Mouse (Mus musculus): Measurements from ENCODE around the gene Nupl1. TPM values are rescaled to one million over a fixed set of nuclear protein-coding genes. Genes with fewer than 3 reads are reported as not detected.

Nupl1 gene
- total and polyA plus RNA-seq, 3 experiments: not detected

DNA sequence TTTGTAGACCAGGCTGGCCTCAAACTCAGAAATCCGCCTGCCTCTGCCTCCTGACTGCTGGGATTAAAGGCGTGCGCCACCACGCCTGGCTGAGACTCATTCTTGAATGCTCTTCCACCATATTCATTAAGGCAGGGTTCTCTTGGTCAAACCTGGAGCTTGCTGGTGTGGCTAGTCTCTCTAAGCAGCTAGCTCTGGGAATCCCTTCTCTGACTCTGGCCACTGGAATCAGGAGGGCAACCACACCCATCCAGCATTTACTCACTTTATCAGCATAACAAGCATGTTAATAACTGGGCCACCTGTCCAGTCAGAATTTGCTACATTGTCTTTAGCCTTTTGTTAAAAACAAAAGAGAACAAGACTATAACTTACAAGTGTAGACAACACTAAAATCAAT is 33.6 kb downstream of the Nupl1 start:
- WGBS: 100% methylated on average over 4 of the region's 4 CpGs
- intact Hi-C loops (cut with DNase I): no loop called here

DNA sequence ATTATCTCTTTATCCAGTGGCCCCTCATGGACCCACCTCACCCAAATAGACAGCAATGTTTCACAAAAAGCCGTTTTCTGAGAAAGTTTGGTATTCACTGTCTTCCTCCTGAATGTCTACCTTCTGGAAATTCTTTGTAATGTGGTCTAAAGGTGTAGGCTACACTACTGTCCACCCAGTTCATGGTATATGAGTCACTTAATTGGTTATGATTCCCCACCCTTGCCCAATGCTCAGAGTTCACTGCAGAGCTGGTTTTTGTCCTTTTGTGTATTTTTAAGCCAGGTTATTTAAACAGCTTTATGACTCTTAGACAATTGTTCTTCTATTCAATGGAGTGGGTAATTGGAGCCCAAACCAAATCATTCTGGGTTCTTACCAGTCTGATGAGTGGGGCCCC is 35.1 kb downstream of the Nupl1 start:
- Histone ChIP-seq H3K36me3 (ENCODE audit: control insufficient read depth, insufficient read depth, low read length) (no peaks in the 10 kb centered on the region; the same call in 1 of the 2 replicates), H3K4me1 (ENCODE audit: control insufficient read depth, insufficient read depth, low read length) (no peaks in the 10 kb centered on the region), H3K27ac (no peak overlapping the region), H3K9ac (ENCODE audit: low read depth, low read length) (no peak overlapping the region), H3K4me3 (no peak overlapping the region), H3K27me3 (ENCODE audit: control insufficient read depth, insufficient read depth, low read length) (no peaks in the 10 kb centered on the region), H3K79me2 (replicated peaks; ENCODE audit: control insufficient read depth, insufficient read depth, low read length) (no peaks in the 10 kb centered on the region)
- no peak for TF ChIP-seq CTCF (IDR thresholded peaks at IDR 0.05)
- no peak for TF ChIP-seq EP300 (IDR thresholded peaks at IDR 0.05; ENCODE audit: insufficient read depth, low read depth, low read length)
- no peak for TF ChIP-seq POLR2A (IDR thresholded peaks at IDR 0.05; ENCODE audit: insufficient read depth, low read depth, low read length)
- intact Hi-C loops (cut with DNase I): no loop called here
- WGBS: 95% methylated on average over 1 of the region's 1 CpGs
- no peak for DNase-seq

More for the DNA sequence above, 33.6 kb downstream of the Nupl1 start:
- Histone ChIP-seq H3K9ac (ENCODE audit: low read depth, low read length) (no peak overlapping the region), H3K4me1 (ENCODE audit: control insufficient read depth, insufficient read depth, low read length) (no peaks in the 10 kb centered on the region), H3K36me3 (ENCODE audit: control insufficient read depth, insufficient read depth, low read length) (no peaks in the 10 kb centered on the region; the same call in 1 of the 2 replicates), H3K79me2 (replicated peaks; ENCODE audit: control insufficient read depth, insufficient read depth, low read length) (no peaks in the 10 kb centered on the region), H3K4me3 (no peak overlapping the region), H3K27ac (no peak overlapping the region), H3K27me3 (ENCODE audit: control insufficient read depth, insufficient read depth, low read length) (no peaks in the 10 kb centered on the region)
- TF ChIP-seq EP300 (IDR thresholded peaks at IDR 0.05; ENCODE audit: insufficient read depth, low read depth, low read length) (no peak), CTCF (IDR thresholded peaks at IDR 0.05) (no peak), POLR2A (IDR thresholded peaks at IDR 0.05; ENCODE audit: insufficient read depth, low read depth, low read length) (no peak)
- DNase-seq: no peak

DNA sequence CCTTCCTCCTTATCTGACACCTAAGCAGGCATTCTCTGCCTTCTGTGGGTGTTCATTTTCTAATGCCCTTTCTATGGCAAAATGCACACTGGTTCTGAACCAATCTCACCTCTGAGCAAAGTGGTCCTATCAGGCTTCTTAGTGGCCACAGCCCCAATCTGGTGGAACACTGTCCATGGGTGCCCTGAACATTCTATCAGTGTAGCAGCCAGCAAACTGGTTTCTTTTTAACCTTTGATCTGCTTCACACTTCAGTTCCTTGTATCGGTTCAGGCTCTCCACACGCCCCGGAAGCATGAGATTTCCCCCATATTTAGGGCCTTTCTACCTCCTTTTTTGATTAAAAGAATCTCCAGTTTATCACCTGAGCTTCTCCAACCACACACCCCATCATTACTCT is 36.2 kb downstream of the Nupl1 start:
- intact Hi-C loops (cut with DNase I): no loop called here
- Histone ChIP-seq H3K9ac (ENCODE audit: low read depth, low read length) (no peak overlapping the region), H3K4me3 (no peak overlapping the region)

DNA sequence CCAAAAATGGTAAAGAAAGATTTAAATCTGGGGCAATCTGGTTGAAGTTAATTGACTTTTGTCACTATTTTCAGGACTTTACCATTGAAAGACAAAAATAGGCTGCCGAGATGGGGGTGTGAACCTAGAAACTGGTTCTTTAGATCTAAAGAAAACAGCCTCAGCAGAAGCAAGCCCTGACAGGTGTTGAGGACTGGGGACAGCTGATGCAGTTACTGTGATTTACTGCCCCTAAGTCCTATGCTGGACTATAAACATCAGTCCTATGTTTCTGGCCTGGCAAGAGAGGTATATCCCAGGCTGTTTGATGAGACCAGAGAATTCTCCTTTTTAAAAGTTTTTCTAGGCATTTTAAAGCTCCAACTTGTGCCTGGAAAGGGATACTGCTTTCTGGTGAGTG is 37.2 kb downstream of the Nupl1 start:
- Histone ChIP-seq H3K4me1 (ENCODE audit: control insufficient read depth, insufficient read depth, low read length) (no peaks in the 10 kb centered on the region), H3K27ac (no peak overlapping the region), H3K4me3 (no peak overlapping the region), H3K79me2 (replicated peaks; ENCODE audit: control insufficient read depth, insufficient read depth, low read length) (no peaks in the 10 kb centered on the region), H3K9ac (ENCODE audit: low read depth, low read length) (no peak overlapping the region), H3K27me3 (ENCODE audit: control insufficient read depth, insufficient read depth, low read length) (no peaks in the 10 kb centered on the region), H3K36me3 (ENCODE audit: control insufficient read depth, insufficient read depth, low read length) (no peaks in the 10 kb centered on the region; the same call in 1 of the 2 replicates)
- no peak for DNase-seq
- WGBS: 78% methylated on average over 1 of the region's 1 CpGs
- TF ChIP-seq CTCF (IDR thresholded peaks at IDR 0.05): no peak
- no peak for TF ChIP-seq POLR2A (IDR thresholded peaks at IDR 0.05; ENCODE audit: insufficient read depth, low read depth, low read length)
- TF ChIP-seq EP300 (IDR thresholded peaks at IDR 0.05; ENCODE audit: insufficient read depth, low read depth, low read length): no peak
- intact Hi-C loops (cut with DNase I): no loop called here

More for the DNA sequence above, 36.2 kb downstream of the Nupl1 start:
- no peaks in the 10 kb centered on the region for H3K27me3 ChIP-seq (ENCODE audit: control insufficient read depth, insufficient read depth, low read length)
- H3K36me3 ChIP-seq (ENCODE audit: control insufficient read depth, insufficient read depth, low read length): no peaks in the 10 kb centered on the region; the same call in 1 of the 2 replicates
- no peak for TF ChIP-seq EP300 (IDR thresholded peaks at IDR 0.05; ENCODE audit: insufficient read depth, low read depth, low read length)
- TF ChIP-seq CTCF (IDR thresholded peaks at IDR 0.05): no peak
- no peak for TF ChIP-seq POLR2A (IDR thresholded peaks at IDR 0.05; ENCODE audit: insufficient read depth, low read depth, low read length)
- no peak overlapping the region for H3K27ac ChIP-seq
- H3K79me2 ChIP-seq (replicated peaks; ENCODE audit: control insufficient read depth, insufficient read depth, low read length): no peaks in the 10 kb centered on the region
- no peak for DNase-seq
- 91% methylated on average over 3 of the region's 3 CpGs for whole genome bisulfite sequencing
- no peaks in the 10 kb centered on the region for H3K4me1 ChIP-seq (ENCODE audit: control insufficient read depth, insufficient read depth, low read length)

DNA sequence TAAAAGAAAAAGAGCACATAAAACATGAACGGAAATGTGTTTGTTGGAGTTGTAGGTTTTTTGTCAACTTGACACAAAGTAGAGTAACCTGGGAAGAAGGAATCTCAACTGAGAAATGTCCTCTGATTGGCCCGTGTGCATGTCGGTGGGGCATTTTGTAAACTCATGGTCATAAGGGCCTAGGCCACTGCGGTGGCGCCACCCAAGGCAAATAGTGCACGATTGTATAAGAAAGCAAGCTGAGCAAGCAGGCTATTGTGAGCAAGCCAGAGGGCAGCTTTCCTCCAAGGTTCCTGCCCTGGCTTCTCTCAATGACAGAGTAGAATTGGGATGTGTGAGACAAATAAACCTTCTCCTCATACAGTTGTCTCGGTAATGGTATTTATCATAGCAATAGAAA is 42.1 kb downstream of the Nupl1 start:
- 86% methylated on average over 7 of the region's 7 CpGs for WGBS
- no peak for DNase-seq
- Histone ChIP-seq H3K36me3 (ENCODE audit: control insufficient read depth, insufficient read depth, low read length) (no peaks in the 10 kb centered on the region), H3K27me3 (ENCODE audit: control insufficient read depth, insufficient read depth, low read length) (no peaks in the 10 kb centered on the region), H3K27ac (no peak overlapping the region), H3K4me3 (no peak overlapping the region), H3K9ac (ENCODE audit: low read depth, low read length) (no peak overlapping the region), H3K79me2 (replicated peaks; ENCODE audit: control insufficient read depth, insufficient read depth, low read length) (no peaks in the 10 kb centered on the region), H3K4me1 (ENCODE audit: control insufficient read depth, insufficient read depth, low read length) (no peaks in the 10 kb centered on the region)
- intact Hi-C loops (cut with DNase I): no loop called here
- TF ChIP-seq POLR2A (IDR thresholded peaks at IDR 0.05; ENCODE audit: insufficient read depth, low read depth, low read length) (no peak), EP300 (IDR thresholded peaks at IDR 0.05; ENCODE audit: insufficient read depth, low read depth, low read length) (no peak), CTCF (IDR thresholded peaks at IDR 0.05) (no peak)

DNA sequence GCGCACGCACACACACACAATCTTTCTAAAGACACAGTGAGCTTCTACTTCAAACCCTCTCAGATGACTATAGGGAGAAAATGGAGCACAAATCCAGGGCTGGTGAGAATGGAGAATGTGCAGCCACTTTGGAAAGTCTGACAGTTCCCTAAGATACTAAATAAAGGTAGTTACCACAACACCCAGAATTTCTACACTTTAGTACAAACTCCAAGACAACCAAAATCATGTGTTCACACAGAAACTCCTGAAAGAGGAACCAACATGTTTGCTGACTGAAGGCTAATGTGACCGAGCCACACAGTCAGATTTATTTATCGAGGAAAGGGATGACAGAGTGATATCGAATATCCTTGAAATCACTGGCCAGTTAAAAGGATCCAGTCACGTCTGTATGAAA is 46.2 kb downstream of the Nupl1 start:
- no peak for DNase-seq
- 90% methylated on average over 6 of the region's 6 CpGs for WGBS
- no peak overlapping the region for H3K27ac ChIP-seq
- H3K9ac ChIP-seq (ENCODE audit: low read depth, low read length): no peak overlapping the region
- no peaks in the 10 kb centered on the region for H3K27me3 ChIP-seq (ENCODE audit: control insufficient read depth, insufficient read depth, low read length)
- H3K4me1 ChIP-seq (ENCODE audit: control insufficient read depth, insufficient read depth, low read length): no peaks in the 10 kb centered on the region
- no peak overlapping the region for H3K4me3 ChIP-seq
- TF ChIP-seq POLR2A (IDR thresholded peaks at IDR 0.05; ENCODE audit: insufficient read depth, low read depth, low read length): no peak
- no peak for TF ChIP-seq EP300 (IDR thresholded peaks at IDR 0.05; ENCODE audit: insufficient read depth, low read depth, low read length)
- no peak for TF ChIP-seq CTCF (IDR thresholded peaks at IDR 0.05)
- intact Hi-C loops (cut with DNase I): no loop called here
- no peaks in the 10 kb centered on the region for H3K36me3 ChIP-seq (ENCODE audit: control insufficient read depth, insufficient read depth, low read length)
- H3K79me2 ChIP-seq (replicated peaks; ENCODE audit: control insufficient read depth, insufficient read depth, low read length): no peaks in the 10 kb centered on the region

All from heart, adult 2 months (tissue).